Mouse (Mus musculus) G1E (cell line): ENCODE measurements around the gene Bcl2l1. TPM values are rescaled to one million over a fixed set of nuclear protein-coding genes. Genes with fewer than 3 reads are reported as not detected.

Experiments used
- ATAC-seq: 2 replicates; pipeline ENCODE4 v1.8.0; 2016; ENCODE audit warnings: mild to moderate bottlenecking; ENCODE audit not compliant: insufficient number of reproducible peaks, poor library complexity, low FRiP score, severe bottlenecking; ENCODE audit errors: extremely low read depth
- DNase-seq: peaks from one replicate; pipeline ENCODE4 v3.0.0; 2012; ENCODE audit warnings: low spot score
- H3K27me3 ChIP-seq: 2 replicates; pipeline ENCODE4 v1.6.1; 2012; ENCODE audit warnings: mild to moderate bottlenecking, low read length, inconsistent platforms; ENCODE audit not compliant: insufficient read depth
- H3K36me3 ChIP-seq: replicated peaks from 2 replicates; pipeline ENCODE3; 2012; ENCODE audit warnings: mild to moderate bottlenecking, inconsistent platforms
- H3K4me1 ChIP-seq: 2 replicates; pipeline ENCODE4 v1.6.1; 2012; ENCODE audit warnings: low read depth, low read length, inconsistent platforms, mixed read lengths; ENCODE audit not compliant: insufficient read depth
- H3K4me3 ChIP-seq: 2 replicates; pipeline ENCODE4 v1.5.1; 2012; ENCODE audit warnings: low read depth, mild to moderate bottlenecking, inconsistent platforms, low read length, moderate library complexity, mixed read lengths
- H3K9me3 ChIP-seq: replicated peaks from 2 replicates; pipeline ENCODE4 v1.6.1; 2012; ENCODE audit warnings: inconsistent platforms
- CTCF ChIP-seq: IDR thresholded peaks from 2 replicates; pipeline ENCODE4 v1.5.1; 2012; ENCODE audit warnings: low read depth, low read length, inconsistent platforms, mixed read lengths
- GATA1 ChIP-seq: IDR thresholded peaks from 2 replicates; pipeline ENCODE4 v1.6.1; 2012; ENCODE audit warnings: borderline replicate concordance, low read length, inconsistent platforms, mixed read lengths
- GATA2 ChIP-seq: IDR thresholded peaks from 2 replicates; pipeline ENCODE4 v1.6.1; 2012; ENCODE audit warnings: low read depth, low read length, inconsistent platforms, borderline replicate concordance
- POLR2AphosphoS5 ChIP-seq: IDR thresholded peaks from 2 replicates; pipeline ENCODE4 v1.6.1; 2012; ENCODE audit warnings: low read depth, low read length, inconsistent platforms; ENCODE audit not compliant: insufficient replicate concordance
- TAL1 ChIP-seq: conservative IDR thresholded peaks from 2 replicates; pipeline ENCODE4 v1.6.1; 2012; ENCODE audit warnings: low read depth, low read length, inconsistent platforms, mixed read lengths
- polyA plus RNA-seq: library from polyadenylated mRNA; stranded (reverse); fragments of >175 nt; gene quantifications from 2 replicates; pipeline ENCODE4 v1.2.3, GENCODE M21; 2012
- total RNA-seq, 2 experiments: library from RNA; stranded (forward) in 1 of 2; stranded (reverse) in 1 of 2; fragments of 200-1000 nt in 1 of 2; fragments of >200 nt in 1 of 2; fragmentation: Nextera tagmentation in 1 of 2; gene quantifications; 2 replicates each; pipeline ENCODE4 v1.2.3; 2014 to 2017

Gene Bcl2l1
- total and polyA plus RNA-seq, 3 experiments = 31.6 to 82.7 (median 79.6) TPM

GRCm38 (mm10) chr2:152808178-152808577, 23.4 kb downstream of the Bcl2l1 start:
- Histone ChIP-seq H3K9me3 (no peaks in the 10 kb centered on the region), H3K36me3 (peaks cover 42% of the 10 kb centered on the region), H3K27me3 (no peaks in the 10 kb centered on the region), H3K4me3 (no peak overlapping the region), H3K4me1 (peaks cover 76% of the 10 kb centered on the region)
- ATAC-seq (no peak), DNase-seq (no peak)
- TF ChIP-seq GATA1 (no peak), POLR2AphosphoS5 (no peak), CTCF (no peak), GATA2 (no peak), TAL1 (no peak)

- H3K36me3 ChIP-seq = peaks cover 51% of the 10 kb centered on the region
- no peaks in the 10 kb centered on the region for H3K27me3 ChIP-seq
- peaks cover 68% of the 10 kb centered on the region for H3K4me1 ChIP-seq
- H3K9me3 ChIP-seq = no peaks in the 10 kb centered on the region
- no peak overlapping the region for H3K4me3 ChIP-seq
- ATAC-seq (no peak), DNase-seq (no peak)
- TF ChIP-seq TAL1 (no peak), GATA2 (no peak), POLR2AphosphoS5 (no peak), GATA1 (no peak), CTCF (no peak)
Observed at GRCm38 (mm10) chr2:152806037-152806436, 25.5 kb downstream of the Bcl2l1 start.

- Histone ChIP-seq H3K4me3 (no peak overlapping the region), H3K36me3 (peaks cover 49% of the 10 kb centered on the region), H3K9me3 (no peaks in the 10 kb centered on the region), H3K27me3 (no peaks in the 10 kb centered on the region), H3K4me1 (peaks cover 59% of the 10 kb centered on the region)
- DNase-seq = no peak
- TF ChIP-seq GATA1 (no peak), TAL1 (no peak), GATA2 (no peak), CTCF (no peak), POLR2AphosphoS5 (no peak)
- no peak for ATAC-seq
Observed at GRCm38 (mm10) chr2:152805111-152805490, 26.4 kb downstream of the Bcl2l1 start.

- no peak for TF ChIP-seq CTCF
- TF ChIP-seq TAL1 = no peak
- TF ChIP-seq GATA2 = no peak
- TF ChIP-seq POLR2AphosphoS5 = no peak
- DNase-seq = peak; percentile 41
- Histone ChIP-seq H3K9me3 (no peaks in the 10 kb centered on the region), H3K4me3 (peak overlapping the region; percentile 60; the same call in 1 of the 2 replicates), H3K36me3 (peaks cover 46% of the 10 kb centered on the region), H3K4me1 (peaks cover 54% of the 10 kb centered on the region), H3K27me3 (no peaks in the 10 kb centered on the region)
- ATAC-seq = peak; percentile 26
Observed at GRCm38 (mm10) chr2:152804408-152805110, 27.0 kb downstream of the Bcl2l1 start.

DNA sequence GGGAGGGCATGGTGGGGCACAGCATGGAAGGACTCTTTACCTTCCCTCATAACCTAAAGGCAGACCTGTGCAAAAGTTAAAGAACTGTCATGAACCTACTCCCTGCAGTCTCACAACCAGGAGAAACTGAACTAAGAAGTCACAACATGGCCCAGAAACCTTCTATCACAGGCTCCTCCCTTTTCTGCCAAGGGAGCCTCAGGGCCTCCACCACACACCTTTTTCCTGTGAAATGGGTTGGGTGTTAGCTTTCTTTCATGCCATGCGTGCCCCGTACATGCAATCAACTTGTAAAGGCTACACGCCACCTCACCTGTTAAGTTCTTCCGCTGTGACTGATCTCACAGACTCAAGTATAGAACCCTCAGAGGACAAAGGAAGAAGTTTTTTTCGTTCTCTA, 28.4 kb downstream of the Bcl2l1 start:
- no peaks in the 10 kb centered on the region for H3K27me3 ChIP-seq
- ATAC-seq (no peak), DNase-seq (no peak)
- no peaks in the 10 kb centered on the region for H3K9me3 ChIP-seq
- peaks cover 44% of the 10 kb centered on the region for H3K4me1 ChIP-seq
- H3K4me3 ChIP-seq = no peak overlapping the region
- TF ChIP-seq GATA2 (no peak), CTCF (no peak), GATA1 (no peak), POLR2AphosphoS5 (no peak), TAL1 (no peak)
- peaks cover 45% of the 10 kb centered on the region for H3K36me3 ChIP-seq

- H3K4me1 ChIP-seq = peaks cover 49% of the 10 kb centered on the region
- H3K27me3 ChIP-seq = no peaks in the 10 kb centered on the region
- peaks cover 51% of the 10 kb centered on the region for H3K36me3 ChIP-seq
- DNase-seq = no peak
- H3K9me3 ChIP-seq = no peaks in the 10 kb centered on the region
- no peak for TF ChIP-seq TAL1
- no peak for TF ChIP-seq GATA1
- TF ChIP-seq GATA2 = no peak
- TF ChIP-seq POLR2AphosphoS5 = no peak
- TF ChIP-seq CTCF = no peak
- H3K4me3 ChIP-seq = no peak overlapping the region
- no peak for ATAC-seq
Observed at GRCm38 (mm10) chr2:152802303-152802702, 29.2 kb downstream of the Bcl2l1 start.

DNA sequence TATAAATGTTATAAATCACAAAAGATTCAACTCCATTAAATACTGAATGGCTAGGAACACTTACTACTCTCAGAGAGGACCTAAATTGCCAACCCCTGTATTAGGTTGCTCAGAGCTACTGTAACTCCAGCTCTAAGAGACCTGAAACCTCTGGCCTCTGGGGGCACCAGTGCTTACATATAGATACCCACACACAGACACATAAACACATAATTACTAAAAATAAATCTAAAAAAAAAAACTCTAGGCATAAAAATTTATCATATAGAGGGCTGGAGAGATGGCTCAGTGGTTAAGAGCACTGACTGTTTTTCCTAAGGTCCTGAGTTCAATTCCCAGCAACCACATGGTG, 30.8 kb downstream of the Bcl2l1 start:
- TF ChIP-seq GATA2 (no peak), TAL1 (no peak), CTCF (no peak), POLR2AphosphoS5 (no peak), GATA1 (no peak)
- no peaks in the 10 kb centered on the region for H3K27me3 ChIP-seq
- ATAC-seq (no peak), DNase-seq (no peak)
- H3K4me3 ChIP-seq = no peak overlapping the region
- H3K36me3 ChIP-seq = peaks cover 40% of the 10 kb centered on the region
- peaks cover 43% of the 10 kb centered on the region for H3K4me1 ChIP-seq
- no peaks in the 10 kb centered on the region for H3K9me3 ChIP-seq
